Mouse (Mus musculus) neural tube, embryonic 11.5 days (tissue): ENCODE measurements around the gene Cers1. TPM values are rescaled to one million over a fixed set of nuclear protein-coding genes. Genes with fewer than 3 reads are reported as not detected.

Experiments used
- ATAC-seq: fragments of 200-750 bp; cut with Nextera tagmentation; 2 replicates; pipeline ENCODE4 v1.8.0; 2017; ENCODE audit warnings: moderate number of reproducible peaks, mild to moderate bottlenecking, moderate TSS enrichment, moderate library complexity; ENCODE audit not compliant: insufficient read depth, low FRiP score, low TSS enrichment
- DNase-seq: peaks from one replicate; pipeline ENCODE4 v3.0.0-alpha.2; 2015; ENCODE audit warnings: low spot score
- H3K27ac ChIP-seq: fragments of 300-500 bp; sonication (generic); 2 replicates; pipeline ENCODE4 v1.5.1; 2014; ENCODE audit warnings: low read depth, mild to moderate bottlenecking, low read length
- H3K27me3 ChIP-seq: fragments of 300-500 bp; sonication (generic); 2 replicates; pipeline ENCODE4 v1.6.1; 2014; ENCODE audit warnings: mild to moderate bottlenecking, low read length, mixed read lengths; ENCODE audit not compliant: control insufficient read depth, insufficient read depth
- H3K36me3 ChIP-seq: fragments of 300-500 bp; sonication (generic); 2 replicates; pipeline ENCODE4 v1.6.1; 2014; ENCODE audit warnings: mild to moderate bottlenecking, low read length, moderate library complexity, mixed read lengths; ENCODE audit not compliant: control insufficient read depth, insufficient read depth
- H3K4me1 ChIP-seq: fragments of 300-500 bp; sonication (generic); 2 replicates; pipeline ENCODE4 v1.6.1; 2014; ENCODE audit warnings: low read length, mixed read lengths; ENCODE audit not compliant: control insufficient read depth, insufficient read depth
- H3K4me2 ChIP-seq: fragments of 300-500 bp; sonication (generic); 2 replicates; pipeline ENCODE4 v1.6.1; 2014; ENCODE audit warnings: low read depth, mild to moderate bottlenecking, moderate library complexity
- H3K4me3 ChIP-seq: fragments of 300-500 bp; sonication (generic); 2 replicates; pipeline ENCODE4 v1.5.1; 2014; ENCODE audit warnings: low read depth, low read length
- H3K9ac ChIP-seq: fragments of 300-500 bp; sonication (generic); 2 replicates; pipeline ENCODE4 v1.6.1; 2014; ENCODE audit warnings: mild to moderate bottlenecking, low read length
- H3K9me3 ChIP-seq: fragments of 300-500 bp; sonication (generic); 2 replicates; pipeline ENCODE4 v1.6.1; 2016; ENCODE audit warnings: low read length; ENCODE audit not compliant: control insufficient read depth
- WGBS: fragments of 180-500 bp; shearing (Covaris S2); extraction: QIAGEN DNeasy Blood & Tissue Kit; methylation state at CpG from one replicate; pipeline ENCODE4 v1.1.7; 2014; 5-methylcytosine and 5-hydroxymethylcytosine counted together
- polyA plus RNA-seq: library from polyadenylated mRNA; unstranded; fragments of >200 nt; fragmentation: Nextera tagmentation; extraction: Ambion mirVana; gene quantifications from 2 replicates; pipeline ENCODE4 v1.2.1, GENCODE M21; 2014

Cers1 gene
- polyA plus RNA-seq, 1 experiment from 2014 or later, result 6.8 TPM

- Histone ChIP-seq H3K9me3 (no peaks in the 10 kb centered on the region), H3K36me3 (peaks cover 13% of the 10 kb centered on the region), H3K27me3 (no peaks in the 10 kb centered on the region), H3K9ac (no peak overlapping the region), H3K4me1 (peaks cover 13% of the 10 kb centered on the region), H3K4me2 (no peak overlapping the region), H3K4me3 (no peak overlapping the region), H3K27ac (no peak overlapping the region)
- WGBS, result 81% methylated on average over 3 of the region's 3 CpGs
- DNase-seq (no peak), ATAC-seq (no peak)
Measured at GRCm38 (mm10) chr8:70300881-70301280, 14.7 kb upstream of the Cers1 start.

- Histone ChIP-seq H3K4me3 (peak within 1 kb of the TSS; percentile 93), H3K27me3 (no peaks in the 10 kb centered on the region), H3K27ac (no peak within 1 kb of the TSS), H3K9ac (peak within 1 kb of the TSS; percentile 71), H3K9me3 (no peaks in the 10 kb centered on the region), H3K4me2 (peak within 1 kb of the TSS; percentile 91), H3K36me3 (peaks cover 10% of the 10 kb centered on the region), H3K4me1 (peaks cover 13% of the 10 kb centered on the region)
- DNase-seq, result peak; percentile 96
- peak; percentile 94 for ATAC-seq
- WGBS, result 0% methylated on average over 40 of the region's 40 CpGs
Measured at GRCm38 (mm10) chr8:70302358-70302890, 13.2 kb upstream of the Cers1 start, which contains the start of the genes Ddx49 and Cope. Gene Ddx49, minus strand, starts transcription at chr8:70302489. Gene Cope, plus strand, starts transcription at chr8:70302518.

- H3K4me3 ChIP-seq, result peak overlapping the region; percentile 93
- H3K36me3 ChIP-seq, result peaks cover 13% of the 10 kb centered on the region
- H3K4me2 ChIP-seq, result peak overlapping the region; percentile 91
- H3K27ac ChIP-seq, result no peak overlapping the region
- peak overlapping the region; percentile 71 for H3K9ac ChIP-seq
- peaks cover 13% of the 10 kb centered on the region for H3K4me1 ChIP-seq
- no peaks in the 10 kb centered on the region for H3K9me3 ChIP-seq
- DNase-seq (no peak), ATAC-seq (peak; percentile 28; the same call in 1 of the 2 replicates)
- 3% methylated on average over 16 of the region's 16 CpGs for WGBS
- no peaks in the 10 kb centered on the region for H3K27me3 ChIP-seq
Measured at GRCm38 (mm10) chr8:70302901-70303300, 12.7 kb upstream of the Cers1 start.

GRCm38 (mm10) chr8:70309311-70309710 is 6.3 kb upstream of the Cers1 start:
- Histone ChIP-seq H3K36me3 (peaks cover 27% of the 10 kb centered on the region), H3K27ac (no peak overlapping the region), H3K9me3 (no peaks in the 10 kb centered on the region), H3K4me2 (no peak overlapping the region), H3K4me3 (no peak overlapping the region), H3K27me3 (no peaks in the 10 kb centered on the region), H3K9ac (no peak overlapping the region), H3K4me1 (no peaks in the 10 kb centered on the region)
- DNase-seq, result no peak
- no peak for ATAC-seq
- WGBS, result 41% methylated on average over 2 of the region's 2 CpGs

- 89% methylated on average over 2 of the region's 2 CpGs for WGBS
- Histone ChIP-seq H3K4me1 (peaks cover 25% of the 10 kb centered on the region), H3K27me3 (no peaks in the 10 kb centered on the region), H3K4me3 (no peak overlapping the region), H3K27ac (no peak overlapping the region), H3K9me3 (no peaks in the 10 kb centered on the region), H3K36me3 (peaks cover 12% of the 10 kb centered on the region; the same call in 1 of the 2 replicates), H3K4me2 (no peak overlapping the region), H3K9ac (no peak overlapping the region)
- ATAC-seq (no peak), DNase-seq (no peak)
Measured at GRCm38 (mm10) chr8:70313399-70313798, 2.2 kb upstream of the Cers1 start.

GRCm38 (mm10) chr8:70316511-70317504 is 1.2 kb downstream of the Cers1 start:
- peak overlapping the region; percentile 63 for H3K9ac ChIP-seq
- H3K9me3 ChIP-seq, result no peaks in the 10 kb centered on the region
- peak; percentile 87 for DNase-seq
- H3K4me3 ChIP-seq, result peak overlapping the region; percentile 47
- peaks cover 25% of the 10 kb centered on the region for H3K4me1 ChIP-seq
- peak; percentile 86 for ATAC-seq
- peaks cover 4% of the 10 kb centered on the region; the same call in 1 of the 2 replicates for H3K36me3 ChIP-seq
- no peaks in the 10 kb centered on the region for H3K27me3 ChIP-seq
- peak overlapping the region; percentile 75; the same call in 1 of the 2 replicates for H3K27ac ChIP-seq
- WGBS, result 12% methylated on average over 15 of the region's 15 CpGs
- peak overlapping the region; percentile 59 for H3K4me2 ChIP-seq

- Histone ChIP-seq H3K9ac (no peak overlapping the region; the same call in 1 of the 2 replicates), H3K9me3 (no peaks in the 10 kb centered on the region), H3K27ac (no peak overlapping the region), H3K36me3 (peaks cover 3% of the 10 kb centered on the region; the same call in 1 of the 2 replicates), H3K4me3 (no peak overlapping the region), H3K4me1 (peaks cover 25% of the 10 kb centered on the region), H3K4me2 (no peak overlapping the region), H3K27me3 (no peaks in the 10 kb centered on the region)
- no peak for DNase-seq
- ATAC-seq, result no peak
- 87% methylated on average over 5 of the region's 5 CpGs for whole genome bisulfite sequencing
Measured at GRCm38 (mm10) chr8:70317872-70318271, 2.3 kb downstream of the Cers1 start.

- H3K27ac ChIP-seq, result no peak overlapping the region
- H3K4me3 ChIP-seq, result no peak overlapping the region
- DNase-seq, result no peak
- no peak overlapping the region for H3K4me2 ChIP-seq
- WGBS, result 88% methylated on average over 3 of the region's 3 CpGs
- no peaks in the 10 kb centered on the region for H3K4me1 ChIP-seq
- no peak overlapping the region for H3K9ac ChIP-seq
- 0 out of 2 replicates have a peak, but pooled peaks cover 2% of the 10 kb centered on the region for H3K36me3 ChIP-seq
- no peaks in the 10 kb centered on the region for H3K27me3 ChIP-seq
- ATAC-seq, result no peak
- no peaks in the 10 kb centered on the region for H3K9me3 ChIP-seq
Measured at GRCm38 (mm10) chr8:70323716-70324115, 8.1 kb downstream of the Cers1 start.
